In the genomic region with DNA sequence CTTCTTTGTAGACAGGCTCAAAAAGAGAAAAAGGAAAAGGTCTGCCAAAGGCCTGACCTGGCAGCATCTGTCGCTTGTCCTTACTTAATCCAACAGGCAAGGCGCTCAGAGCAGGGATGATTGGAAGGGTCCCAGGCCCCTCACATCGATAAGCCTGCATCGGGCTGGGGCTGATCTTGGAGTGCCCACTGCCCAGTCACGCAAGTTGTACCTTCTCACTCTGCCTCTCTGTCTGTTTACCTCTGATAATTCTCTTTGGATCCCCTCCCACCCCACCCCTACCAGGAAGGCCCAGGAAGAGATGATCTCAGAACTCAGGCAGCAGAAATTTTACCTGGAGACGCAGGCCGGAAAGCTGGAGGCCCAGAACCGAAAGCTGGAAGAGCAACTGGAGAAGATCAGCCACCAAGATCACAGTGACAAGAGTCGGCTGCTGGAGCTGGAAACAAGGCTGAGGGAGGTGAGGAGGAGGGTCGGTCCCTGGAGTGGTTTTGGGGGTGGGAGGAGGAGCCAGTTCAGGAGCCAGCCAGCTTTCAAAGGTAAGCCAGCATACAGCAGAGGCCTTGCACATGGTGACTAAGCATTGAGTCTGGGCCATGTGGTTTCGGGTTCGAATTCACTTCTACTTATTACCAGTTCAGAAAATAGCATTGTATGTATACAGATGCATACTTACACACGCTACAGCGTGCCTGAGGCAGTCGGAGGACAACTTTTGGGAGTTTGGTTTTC, we compare ENCODE assay signal across 27 mouse cellular contexts.
DNase-seq lines count a peak whose midpoint lies in the region; ATAC-seq and TF ChIP-seq lines count a peak whose summit lies in the region.
"Had no signal": no experiment of that assay in that cellular context is flagged by ENCODE, and none has a peak within 500 bp of the region (broad histone marks: within the 10 kb centered on the region; RNA-seq: fewer than 3 reads in every experiment).

No protein-coding gene starts in this region.

- H3K4me3 ChIP-seq in stomach, embryonic 15.5 days (replicated peaks) = no peak overlapping the region
- no peak overlapping the region for H3K4me3 ChIP-seq in stomach, postnatal 0 days (ENCODE audit: low read depth, low read length)
- H3K4me3 ChIP-seq in liver, embryonic 15.5 days (replicated peaks) = peak overlapping the region; percentile 59
- no peak overlapping the region for H3K4me3 ChIP-seq in midbrain, embryonic 16.5 days (ENCODE audit: low read depth, low read length)
- H3K4me3 ChIP-seq: gastrocnemius, adult 2 months; hindbrain, embryonic 10.5 days; layer of hippocampus, adult 2 months; lung, embryonic 15.5 days; myocyte; neural tube, embryonic 12.5 days had no signal

- no peak overlapping the region for H3K4me2 ChIP-seq in stomach, embryonic 15.5 days
- H3K4me2 ChIP-seq in stomach, postnatal 0 days (replicated peaks; ENCODE audit: low read depth) = no peak overlapping the region
- peak overlapping the region; percentile 81 for H3K4me2 ChIP-seq in liver, embryonic 15.5 days
- H3K4me2 ChIP-seq in midbrain, embryonic 16.5 days (ENCODE audit: low read length) = no peak overlapping the region
- H3K4me2 ChIP-seq: lung, embryonic 15.5 days; midbrain, embryonic 11.5 days; neural tube, embryonic 12.5 days had no signal

- peak; percentile 76; the same call in 1 of the 2 replicates for ATAC-seq in stomach, embryonic 15.5 days (ENCODE audit: insufficient read depth, low FRiP score, low read depth)
- ATAC-seq in stomach, postnatal 0 days (ENCODE audit: low FRiP score, low TSS enrichment) = no peak
- ATAC-seq in liver, embryonic 15.5 days (ENCODE audit: insufficient read depth) = peak; percentile 84
- no peak for ATAC-seq in midbrain, embryonic 16.5 days
- ATAC-seq: forebrain, embryonic 16.5 days; hindbrain, embryonic 16.5 days had no signal

- peaks cover 24% of the 10 kb centered on the region; the same call in 1 of the 2 replicates for H3K36me3 ChIP-seq in stomach, embryonic 15.5 days
- peaks cover 10% of the 10 kb centered on the region; the same call in 1 of the 2 replicates for H3K36me3 ChIP-seq in stomach, postnatal 0 days (ENCODE audit: control insufficient read depth, insufficient read depth, low read length)
- H3K36me3 ChIP-seq in liver, embryonic 15.5 days (replicated peaks) = peaks cover 97% of the 10 kb centered on the region
- peaks cover 11% of the 10 kb centered on the region for H3K36me3 ChIP-seq in midbrain, embryonic 16.5 days (ENCODE audit: control insufficient read depth, insufficient read depth, low read length)

- no peak for DNase-seq in stomach, postnatal 0 days (ENCODE audit: low spot score)
- DNase-seq in liver = peak; percentile 83
- no peak for DNase-seq in right cerebral cortex, adult 18-20 months
- DNase-seq in urinary bladder, postnatal 25 days (ENCODE audit: low spot score) = no peak
- DNase-seq: adrenal gland, postnatal 25 days; B cell, adult 2 months; cerebellum, adult 18-20 months; cerebellum, postnatal 14 days; gastrocnemius, adult 2 months; gastrocnemius, postnatal 36 days; heart, adult 18-20 months; kidney, adult 2 months; kidney, postnatal 36 days; left cerebral cortex, postnatal 4 days; lung, postnatal 36 days; thymus, postnatal 14 days had no signal

- WGBS in stomach, embryonic 15.5 days = 88% methylated on average over 15 of the region's 15 CpGs
- 85% methylated on average over 15 of the region's 15 CpGs for WGBS in stomach, postnatal 0 days
- whole genome bisulfite sequencing in liver, embryonic 15.5 days (ENCODE audit: insufficient replicate concordance) = 62% methylated on average over 15 of the region's 15 CpGs
- 94% methylated on average over 15 of the region's 15 CpGs for WGBS in midbrain, embryonic 16.5 days

- no peak for TF ChIP-seq EP300 in stomach, postnatal 0 days (optimal IDR thresholded peaks at IDR 0.05)

- no peaks in the 10 kb centered on the region for H3K27me3 ChIP-seq in stomach, embryonic 15.5 days (replicated peaks)
- H3K27me3 ChIP-seq in stomach, postnatal 0 days (ENCODE audit: control insufficient read depth, insufficient read depth, low read length) = no peaks in the 10 kb centered on the region
- H3K27me3 ChIP-seq in liver, embryonic 15.5 days = no peaks in the 10 kb centered on the region
- no peaks in the 10 kb centered on the region for H3K27me3 ChIP-seq in midbrain, embryonic 16.5 days (ENCODE audit: control insufficient read depth, insufficient read depth, low read depth, low read length)
- H3K27me3 ChIP-seq: lung, embryonic 15.5 days; neural tube, embryonic 12.5 days had no signal

- no peaks in the 10 kb centered on the region for H3K4me1 ChIP-seq in stomach, embryonic 15.5 days
- no peaks in the 10 kb centered on the region for H3K4me1 ChIP-seq in stomach, postnatal 0 days (replicated peaks; ENCODE audit: control insufficient read depth, insufficient read depth)
- peaks cover 65% of the 10 kb centered on the region for H3K4me1 ChIP-seq in liver, embryonic 15.5 days (replicated peaks)
- H3K4me1 ChIP-seq in midbrain, embryonic 16.5 days (ENCODE audit: control insufficient read depth, insufficient read depth, low read length) = no peaks in the 10 kb centered on the region
- H3K4me1 ChIP-seq: lung, embryonic 15.5 days had no signal

- no peaks in the 10 kb centered on the region for H3K9me3 ChIP-seq in stomach, embryonic 15.5 days
- H3K9me3 ChIP-seq in stomach, postnatal 0 days (ENCODE audit: control insufficient read depth, low read length) = no peaks in the 10 kb centered on the region
- no peaks in the 10 kb centered on the region for H3K9me3 ChIP-seq in liver, embryonic 15.5 days (replicated peaks)
- H3K9me3 ChIP-seq in midbrain, embryonic 16.5 days (replicated peaks; ENCODE audit: control insufficient read depth, low read length, poor library complexity, severe bottlenecking) = no peaks in the 10 kb centered on the region
- H3K9me3 ChIP-seq: lung, embryonic 15.5 days had no signal

- TF ChIP-seq CTCF in stomach, postnatal 0 days (IDR thresholded peaks at IDR 0.05; ENCODE audit: low read depth) = no peak

- H3K9ac ChIP-seq in stomach, embryonic 15.5 days = no peak overlapping the region
- no peak overlapping the region for H3K9ac ChIP-seq in stomach, postnatal 0 days (ENCODE audit: low read length)
- H3K9ac ChIP-seq in liver, embryonic 15.5 days = peak overlapping the region; percentile 62
- no peak overlapping the region for H3K9ac ChIP-seq in midbrain, embryonic 16.5 days (ENCODE audit: low read depth, low read length)
- H3K9ac ChIP-seq: lung, embryonic 15.5 days; neural tube, embryonic 12.5 days had no signal

- H3K27ac ChIP-seq in stomach, embryonic 15.5 days = no peak overlapping the region
- no peak overlapping the region for H3K27ac ChIP-seq in stomach, postnatal 0 days (replicated peaks)
- H3K27ac ChIP-seq in liver, embryonic 15.5 days (replicated peaks) = peak overlapping the region; percentile 93
- no peak overlapping the region for H3K27ac ChIP-seq in midbrain, embryonic 16.5 days (ENCODE audit: low read length)
- H3K27ac ChIP-seq: gastrocnemius, adult 2 months; layer of hippocampus, adult 2 months; lung, embryonic 15.5 days; neural tube, embryonic 12.5 days had no signal

Comparison
In these comparisons a context has a peak if more than half of its experiments do, and no peak if none do; other contexts are left out.
1. ATAC-seq: peak in stomach, embryonic 15.5 days (single experiment) and liver, embryonic 15.5 days (single experiment); none in stomach, postnatal 0 days (single experiment) and midbrain, embryonic 16.5 days (single experiment).